Mouse (Mus musculus): ENCODE data around the gene Cfap45. TPM values are rescaled to one million over a fixed set of nuclear protein-coding genes. Genes with fewer than 3 reads are reported as not detected.

Gene Cfap45
- polyA plus RNA-seq, 1 experiment from 2014 or later = 2.4 TPM

GRCm38 (mm10) chr1:172509983-172510382 is 10.6 kb upstream of the Cfap45 start:
- 49% methylated on average over 8 of the region's 8 CpGs for WGBS
- DNase-seq (ENCODE audit: low spot score) = no peak
- no peaks in the 10 kb centered on the region for H3K36me3 ChIP-seq (ENCODE audit: control insufficient read depth, insufficient read depth, low read length)
- H3K4me2 ChIP-seq (ENCODE audit: low read length) = no peak overlapping the region
- H3K9me3 ChIP-seq (replicated peaks; ENCODE audit: control insufficient read depth, low read length) = no peaks in the 10 kb centered on the region
- ATAC-seq = no peak
- no peak overlapping the region for H3K9ac ChIP-seq (ENCODE audit: low read length)
- no peak overlapping the region for H3K27ac ChIP-seq (ENCODE audit: low read depth, low read length)
- H3K4me3 ChIP-seq (ENCODE audit: low read depth, low read length) = no peak overlapping the region
- no peaks in the 10 kb centered on the region for H3K27me3 ChIP-seq (replicated peaks; ENCODE audit: control insufficient read depth, insufficient read depth, low read length)
- no peaks in the 10 kb centered on the region for H3K4me1 ChIP-seq (ENCODE audit: control insufficient read depth, insufficient read depth, low read length)

GRCm38 (mm10) chr1:172510421-172510972 is 10.1 kb upstream of the Cfap45 start:
- H3K9ac ChIP-seq (ENCODE audit: low read length) = no peak overlapping the region
- no peaks in the 10 kb centered on the region for H3K27me3 ChIP-seq (replicated peaks; ENCODE audit: control insufficient read depth, insufficient read depth, low read length)
- H3K4me2 ChIP-seq (ENCODE audit: low read length) = no peak overlapping the region
- H3K36me3 ChIP-seq (ENCODE audit: control insufficient read depth, insufficient read depth, low read length) = no peaks in the 10 kb centered on the region
- DNase-seq (ENCODE audit: low spot score) (no peak), ATAC-seq (peak; percentile 16; the same call in 1 of the 2 replicates)
- no peaks in the 10 kb centered on the region for H3K4me1 ChIP-seq (ENCODE audit: control insufficient read depth, insufficient read depth, low read length)
- H3K9me3 ChIP-seq (replicated peaks; ENCODE audit: control insufficient read depth, low read length) = no peaks in the 10 kb centered on the region
- no peak overlapping the region for H3K27ac ChIP-seq (ENCODE audit: low read depth, low read length)
- H3K4me3 ChIP-seq (ENCODE audit: low read depth, low read length) = no peak overlapping the region
- 18% methylated on average over 13 of the region's 13 CpGs for WGBS

- no peak for DNase-seq (ENCODE audit: low spot score)
- H3K27ac ChIP-seq (ENCODE audit: low read depth, low read length) = no peak overlapping the region
- no peak overlapping the region for H3K4me3 ChIP-seq (ENCODE audit: low read depth, low read length)
- H3K9ac ChIP-seq (ENCODE audit: low read length) = no peak overlapping the region
- WGBS = 42% methylated on average over 13 of the region's 13 CpGs
- ATAC-seq = no peak
- no peaks in the 10 kb centered on the region for H3K36me3 ChIP-seq (ENCODE audit: control insufficient read depth, insufficient read depth, low read length)
- H3K27me3 ChIP-seq (replicated peaks; ENCODE audit: control insufficient read depth, insufficient read depth, low read length) = no peaks in the 10 kb centered on the region
- no peaks in the 10 kb centered on the region for H3K4me1 ChIP-seq (ENCODE audit: control insufficient read depth, insufficient read depth, low read length)
- no peak overlapping the region for H3K4me2 ChIP-seq (ENCODE audit: low read length)
- H3K9me3 ChIP-seq (replicated peaks; ENCODE audit: control insufficient read depth, low read length) = no peaks in the 10 kb centered on the region
Observed at GRCm38 (mm10) chr1:172512962-172513361, 7.6 kb upstream of the Cfap45 start.

GRCm38 (mm10) chr1:172513525-172514212 is 6.9 kb upstream of the Cfap45 start:
- DNase-seq (ENCODE audit: low spot score) = no peak
- no peak for ATAC-seq
- H3K27ac ChIP-seq (ENCODE audit: low read depth, low read length) = no peak overlapping the region
- no peaks in the 10 kb centered on the region for H3K27me3 ChIP-seq (replicated peaks; ENCODE audit: control insufficient read depth, insufficient read depth, low read length)
- 88% methylated on average over 17 of the region's 17 CpGs for WGBS
- H3K9ac ChIP-seq (ENCODE audit: low read length) = no peak overlapping the region
- H3K36me3 ChIP-seq (ENCODE audit: control insufficient read depth, insufficient read depth, low read length) = no peaks in the 10 kb centered on the region
- H3K4me1 ChIP-seq (ENCODE audit: control insufficient read depth, insufficient read depth, low read length) = no peaks in the 10 kb centered on the region
- H3K4me3 ChIP-seq (ENCODE audit: low read depth, low read length) = no peak overlapping the region
- no peaks in the 10 kb centered on the region for H3K9me3 ChIP-seq (replicated peaks; ENCODE audit: control insufficient read depth, low read length)
- no peak overlapping the region for H3K4me2 ChIP-seq (ENCODE audit: low read length)

- Histone ChIP-seq H3K9me3 (replicated peaks; ENCODE audit: control insufficient read depth, low read length) (no peaks in the 10 kb centered on the region), H3K9ac (ENCODE audit: low read length) (no peak overlapping the region), H3K27ac (ENCODE audit: low read depth, low read length) (no peak overlapping the region), H3K4me1 (ENCODE audit: control insufficient read depth, insufficient read depth, low read length) (no peaks in the 10 kb centered on the region), H3K36me3 (ENCODE audit: control insufficient read depth, insufficient read depth, low read length) (no peaks in the 10 kb centered on the region), H3K4me3 (ENCODE audit: low read depth, low read length) (no peak overlapping the region), H3K4me2 (ENCODE audit: low read length) (no peak overlapping the region), H3K27me3 (replicated peaks; ENCODE audit: control insufficient read depth, insufficient read depth, low read length) (no peaks in the 10 kb centered on the region)
- WGBS = 68% methylated on average over 4 of the region's 4 CpGs
- DNase-seq (ENCODE audit: low spot score) = no peak
- no peak for ATAC-seq
Observed at GRCm38 (mm10) chr1:172514213-172514529, 6.4 kb upstream of the Cfap45 start.

- Histone ChIP-seq H3K4me2 (ENCODE audit: low read length) (no peak overlapping the region), H3K27me3 (replicated peaks; ENCODE audit: control insufficient read depth, insufficient read depth, low read length) (no peaks in the 10 kb centered on the region), H3K9ac (ENCODE audit: low read length) (no peak overlapping the region), H3K36me3 (ENCODE audit: control insufficient read depth, insufficient read depth, low read length) (no peaks in the 10 kb centered on the region), H3K27ac (ENCODE audit: low read depth, low read length) (no peak overlapping the region), H3K9me3 (replicated peaks; ENCODE audit: control insufficient read depth, low read length) (no peaks in the 10 kb centered on the region), H3K4me3 (ENCODE audit: low read depth, low read length) (no peak overlapping the region), H3K4me1 (ENCODE audit: control insufficient read depth, insufficient read depth, low read length) (no peaks in the 10 kb centered on the region)
- no peak for DNase-seq (ENCODE audit: low spot score)
- WGBS = 81% methylated on average over 7 of the region's 7 CpGs
- ATAC-seq = no peak
Observed at GRCm38 (mm10) chr1:172514551-172515268, 5.9 kb upstream of the Cfap45 start.

GRCm38 (mm10) chr1:172515396-172515795 is 5.2 kb upstream of the Cfap45 start:
- H3K4me2 ChIP-seq (ENCODE audit: low read length) = no peak overlapping the region
- H3K9ac ChIP-seq (ENCODE audit: low read length) = no peak overlapping the region
- H3K4me1 ChIP-seq (ENCODE audit: control insufficient read depth, insufficient read depth, low read length) = no peaks in the 10 kb centered on the region
- no peak for DNase-seq (ENCODE audit: low spot score)
- H3K27ac ChIP-seq (ENCODE audit: low read depth, low read length) = no peak overlapping the region
- WGBS = 78% methylated on average over 1 of the region's 1 CpGs
- no peak for ATAC-seq
- H3K27me3 ChIP-seq (replicated peaks; ENCODE audit: control insufficient read depth, insufficient read depth, low read length) = no peaks in the 10 kb centered on the region
- H3K9me3 ChIP-seq (replicated peaks; ENCODE audit: control insufficient read depth, low read length) = no peaks in the 10 kb centered on the region
- no peak overlapping the region for H3K4me3 ChIP-seq (ENCODE audit: low read depth, low read length)
- no peaks in the 10 kb centered on the region for H3K36me3 ChIP-seq (ENCODE audit: control insufficient read depth, insufficient read depth, low read length)

- WGBS = 77% methylated on average over 4 of the region's 4 CpGs
- ATAC-seq = no peak
Observed at GRCm38 (mm10) chr1:172518013-172518412, 2.6 kb upstream of the Cfap45 start.

GRCm38 (mm10) chr1:172519644-172520043 is 957 bp upstream of the Cfap45 start:
- H3K27me3 ChIP-seq (replicated peaks; ENCODE audit: control insufficient read depth, insufficient read depth, low read length) = no peaks in the 10 kb centered on the region
- no peak overlapping the region for H3K4me3 ChIP-seq (ENCODE audit: low read depth, low read length)
- WGBS = 70% methylated on average over 6 of the region's 6 CpGs
- peaks cover 7% of the 10 kb centered on the region; the same call in 1 of the 2 replicates for H3K4me1 ChIP-seq (ENCODE audit: control insufficient read depth, insufficient read depth, low read length)
- no peak for ATAC-seq
- no peak overlapping the region for H3K4me2 ChIP-seq (ENCODE audit: low read length)
- no peaks in the 10 kb centered on the region for H3K9me3 ChIP-seq (replicated peaks; ENCODE audit: control insufficient read depth, low read length)
- no peak overlapping the region for H3K9ac ChIP-seq (ENCODE audit: low read length)
- H3K36me3 ChIP-seq (ENCODE audit: control insufficient read depth, insufficient read depth, low read length) = no peaks in the 10 kb centered on the region
- no peak overlapping the region for H3K27ac ChIP-seq (ENCODE audit: low read depth, low read length)
- no peak for DNase-seq (ENCODE audit: low spot score)

More at GRCm38 (mm10) chr1:172518013-172518412, 2.6 kb upstream of the Cfap45 start:
- Histone ChIP-seq H3K4me1 (ENCODE audit: control insufficient read depth, insufficient read depth, low read length) (peaks cover 7% of the 10 kb centered on the region; the same call in 1 of the 2 replicates), H3K9ac (ENCODE audit: low read length) (no peak overlapping the region), H3K9me3 (replicated peaks; ENCODE audit: control insufficient read depth, low read length) (no peaks in the 10 kb centered on the region), H3K27ac (ENCODE audit: low read depth, low read length) (no peak overlapping the region), H3K27me3 (replicated peaks; ENCODE audit: control insufficient read depth, insufficient read depth, low read length) (no peaks in the 10 kb centered on the region), H3K36me3 (ENCODE audit: control insufficient read depth, insufficient read depth, low read length) (no peaks in the 10 kb centered on the region), H3K4me2 (ENCODE audit: low read length) (no peak overlapping the region), H3K4me3 (ENCODE audit: low read depth, low read length) (no peak overlapping the region)
- no peak for DNase-seq (ENCODE audit: low spot score)
